ENCODE assay signal across 26 mouse cellular contexts in the genomic region with DNA sequence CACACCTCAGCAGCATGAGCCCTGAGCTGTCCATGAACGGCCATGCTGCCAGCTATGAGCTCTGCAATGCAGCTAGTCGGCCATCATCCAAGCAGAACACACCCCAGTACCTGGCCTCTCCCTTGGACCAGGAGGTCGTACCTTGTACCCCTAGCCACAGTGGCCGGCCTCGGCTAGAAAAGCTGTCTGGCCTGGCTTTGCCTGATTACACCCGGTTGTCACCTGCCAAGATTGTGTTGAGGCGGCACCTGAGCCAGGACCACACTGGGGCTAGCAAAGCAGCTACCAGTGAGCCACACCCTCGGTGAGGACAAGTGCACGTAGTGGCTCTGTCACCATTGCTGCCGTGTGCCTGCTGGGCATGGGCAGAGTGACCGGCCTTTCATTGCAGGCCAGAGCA. TPM values are rescaled to one million over a fixed set of nuclear protein-coding genes. Genes with fewer than 3 reads are reported as not detected.
"Had no signal": no experiment of that assay in that cellular context is flagged by ENCODE, and none has a peak within 500 bp of the region (broad histone marks: within the 10 kb centered on the region; RNA-seq: fewer than 3 reads in every experiment).

No protein-coding gene starts in this region.

- H3K9ac ChIP-seq: heart, embryonic 12.5 days; hindbrain, embryonic 12.5 days; hindbrain, embryonic 14.5 days; intestine, embryonic 15.5 days; limb, embryonic 13.5 days; limb, embryonic 15.5 days; liver, embryonic 12.5 days had no signal

- ATAC-seq: hindbrain, embryonic 16.5 days; inflammation-experienced regulatory T-cells, adult 6 months; intestine, embryonic 15.5 days; intestine, postnatal 0 days; liver, embryonic 12.5 days had no signal

- H3K27ac ChIP-seq: heart, embryonic 10.5 days; hindbrain, embryonic 10.5 days; hindbrain, embryonic 12.5 days; hindbrain, embryonic 14.5 days; intestine, embryonic 15.5 days; limb, embryonic 13.5 days; limb, embryonic 15.5 days; liver, embryonic 12.5 days had no signal

- H3K4me3 ChIP-seq: heart, embryonic 10.5 days; heart, embryonic 12.5 days; hindbrain, embryonic 10.5 days; hindbrain, embryonic 12.5 days; intestine, embryonic 15.5 days; layer of hippocampus, adult 2 months; left cerebral cortex, adult 2 months; limb, embryonic 13.5 days; limb, embryonic 15.5 days; liver, embryonic 12.5 days had no signal

- H3K4me1 ChIP-seq: hindbrain, embryonic 12.5 days; intestine, embryonic 15.5 days; limb, embryonic 13.5 days; limb, embryonic 15.5 days had no signal

- H3K27me3 ChIP-seq: heart, embryonic 12.5 days; hindbrain, embryonic 12.5 days; intestine, embryonic 15.5 days; limb, embryonic 13.5 days; limb, embryonic 15.5 days; liver, embryonic 12.5 days had no signal

- DNase-seq: gastrocnemius, postnatal 25 days; heart, adult 18-20 months; heart, postnatal 10 days; heart, postnatal 4 days; kidney, adult 18-20 months; kidney, adult 8-10 months; kidney, postnatal 10 days; kidney, postnatal 25 days; kidney, postnatal 4 days had no signal

- H3K9me3 ChIP-seq: heart, embryonic 10.5 days; heart, embryonic 12.5 days; hindbrain, embryonic 10.5 days; hindbrain, embryonic 12.5 days; intestine, embryonic 15.5 days; limb, embryonic 13.5 days; limb, embryonic 15.5 days; liver, embryonic 12.5 days had no signal

- H3K4me2 ChIP-seq: heart, embryonic 12.5 days; hindbrain, embryonic 12.5 days; hindbrain, embryonic 14.5 days; intestine, embryonic 15.5 days; limb, embryonic 13.5 days; limb, embryonic 15.5 days; liver, embryonic 12.5 days had no signal

RNA-seq across cellular contexts. Expression of a gene that starts 19.1 kb away (rescaled TPM):
- polyA plus RNA-seq: heart, embryonic 10.5 days; hindbrain, embryonic 12.5 days; hindbrain, embryonic 14.5 days; hindbrain, embryonic 16.5 days; inflammation-experienced regulatory T-cells, adult 6 months; intestine, embryonic 15.5 days; intestine, postnatal 0 days; kidney, embryonic 14.5 days; limb, embryonic 11.5 days; limb, embryonic 13.5 days; limb, embryonic 15.5 days; liver, embryonic 12.5 days had no signal

RNA-seq across cellular contexts. Expression of a gene that starts 27.3 kb away (rescaled TPM):
- polyA plus RNA-seq: inflammation-experienced regulatory T-cells, adult 6 months; liver, adult 2 months had no signal
